Mouse (Mus musculus) CH12.LX (cell line): ENCODE data around the gene Hoxb8. TPM values are rescaled to one million over a fixed set of nuclear protein-coding genes. Genes with fewer than 3 reads are reported as not detected.

Experiments
- DNase-seq: peaks from one replicate; pipeline ENCODE4 v3.0.0-alpha.2; 2013; ENCODE audit errors: extremely low read depth
- H3K27ac ChIP-seq: 2 replicates; pipeline ENCODE4 v1.5.1; 2012; ENCODE audit warnings: low read depth, mild to moderate bottlenecking, control low read depth, moderate library complexity; ENCODE audit not compliant: insufficient read depth
- H3K27me3 ChIP-seq: replicated peaks from 2 replicates; pipeline ENCODE3; 2012; ENCODE audit warnings: inconsistent platforms
- H3K36me3 ChIP-seq, 2 experiments: replicated peaks in 1 of 2; 2 replicates each; pipeline versions ENCODE3 to v1.6.1; 2012; ENCODE audit warnings: inconsistent platforms in 1 of 2, low read length in 1 of 2, mild to moderate bottlenecking in 1 of 2, mixed read lengths in 1 of 2, moderate library complexity in 1 of 2; ENCODE audit not compliant: control insufficient read depth in 1 of 2, insufficient read depth in 1 of 2
- H3K4me1 ChIP-seq, 2 experiments: 2 replicates each; pipeline ENCODE4 v1.6.1; 2012; ENCODE audit warnings: inconsistent platforms in 1 of 2, moderate library complexity in 1 of 2; ENCODE audit not compliant: insufficient read depth in 2 of 2, control insufficient read depth in 1 of 2
- H3K4me2 ChIP-seq: 2 replicates; pipeline ENCODE4 v1.6.1; 2012; ENCODE audit warnings: low read depth, mild to moderate bottlenecking, control low read depth; ENCODE audit not compliant: poor library complexity, insufficient read depth, severe bottlenecking
- H3K4me3 ChIP-seq, 3 experiments: fragments of 150-350 bp in 1 of 3; sonication (generic) in 1 of 3; replicated peaks in 1 of 3; 2 replicates each; pipeline versions ENCODE3 to v1.5.1; 2011 to 2012; ENCODE audit warnings: low read depth in 2 of 3, low read length in 2 of 3, mild to moderate bottlenecking in 2 of 3, moderate library complexity in 2 of 3, control low read depth in 1 of 3, improper control_type of control experiment in 1 of 3, inconsistent platforms in 1 of 3, mixed read lengths in 1 of 3; ENCODE audit not compliant: poor library complexity in 1 of 3
- H3K79me2 ChIP-seq: replicated peaks from 2 replicates; pipeline ENCODE4 v1.6.1; 2012; ENCODE audit warnings: mild to moderate bottlenecking, moderate library complexity; ENCODE audit not compliant: control insufficient read depth, poor library complexity, insufficient read depth, severe bottlenecking; ENCODE audit errors: extremely low read depth
- H3K9ac ChIP-seq: 2 replicates; pipeline ENCODE4 v1.6.1; 2012; ENCODE audit warnings: low read depth, mild to moderate bottlenecking, control low read depth, moderate library complexity; ENCODE audit not compliant: insufficient read depth
- H3K9me3 ChIP-seq: replicated peaks from 2 replicates; pipeline ENCODE3; 2012; ENCODE audit warnings: low read length, inconsistent platforms, mixed read lengths
- CHD1 ChIP-seq: IDR thresholded peaks from 2 replicates; pipeline ENCODE4 v1.6.1; 2012; ENCODE audit warnings: low read depth, low read length, improper control_type of control experiment, inconsistent platforms
- CHD2 ChIP-seq: IDR thresholded peaks from 2 replicates; pipeline ENCODE4 v1.6.1; 2011; ENCODE audit warnings: low read length, improper control_type of control experiment
- ELF1 ChIP-seq: IDR thresholded peaks from 2 replicates; pipeline ENCODE4 v1.6.1; 2014; ENCODE audit warnings: low read depth, mild to moderate bottlenecking, inconsistent platforms, low read length, improper control_type of control experiment
- EP300 ChIP-seq: IDR thresholded peaks from 2 replicates; pipeline ENCODE4 v1.6.1; 2011; ENCODE audit warnings: low read length, improper control_type of control experiment
- GABPA ChIP-seq: IDR thresholded peaks from 2 replicates; pipeline ENCODE4 v1.6.1; 2012; ENCODE audit warnings: low read depth, low read length, improper control_type of control experiment, inconsistent platforms; ENCODE audit not compliant: insufficient replicate concordance
- JUND ChIP-seq: conservative IDR thresholded peaks from 2 replicates; pipeline ENCODE4 v1.6.1; 2011; ENCODE audit warnings: low read depth, low read length, improper control_type of control experiment
- MAX ChIP-seq: IDR thresholded peaks from 2 replicates; pipeline ENCODE4 v1.6.1; 2011; ENCODE audit warnings: low read length, improper control_type of control experiment
- PAX5 ChIP-seq: IDR thresholded peaks from 2 replicates; pipeline ENCODE4 v1.6.1; 2012; ENCODE audit warnings: low read length, inconsistent platforms, mixed read lengths
- SIN3A ChIP-seq: IDR thresholded peaks from 2 replicates; pipeline ENCODE4 v1.6.1; 2012; ENCODE audit warnings: low read length, improper control_type of control experiment, inconsistent platforms
- UBTF ChIP-seq: IDR thresholded peaks from 2 replicates; pipeline ENCODE4 v1.6.1; 2012; ENCODE audit warnings: low read depth, mild to moderate bottlenecking, inconsistent platforms, low read length, improper control_type of control experiment, moderate library complexity
- ZC3H11A ChIP-seq: IDR thresholded peaks from 2 replicates; pipeline ENCODE4 v1.6.1; 2012; ENCODE audit warnings: low read depth, mild to moderate bottlenecking, inconsistent platforms, low read length, improper control_type of control experiment
- ZKSCAN1 ChIP-seq: IDR thresholded peaks from 2 replicates; pipeline ENCODE4 v1.6.1; 2012; ENCODE audit warnings: low read depth, inconsistent platforms, low read length, improper control_type of control experiment, borderline replicate concordance
- dilution Hi-C: fragments of 300-500 bp; cut with MboI; formaldehyde crosslinking; loops from 2 replicates; pipeline ENCODE4 v1.14.3; 2020; ENCODE audit warnings: low sequenced_read_pairs; ENCODE audit not compliant: extremely low pct_unique_long_range_greater_than_20kb, extremely low pct_ligation_motif_present
- in situ Hi-C: fragments of 300-500 bp; cut with MboI; formaldehyde crosslinking; loops from 3 replicates; pipeline ENCODE4 v1.14.3; 2019; ENCODE audit warnings: low sequenced_read_pairs, low pct_ligation_motif_present, low pct_unique_long_range_greater_than_20kb, mixed read lengths
- polyA plus RNA-seq: library from polyadenylated mRNA; unstranded; fragments of >175 nt; gene quantifications from 2 replicates; pipeline ENCODE4 v1.2.1, GENCODE M21; 2012; ENCODE audit warnings: low read depth; ENCODE audit not compliant: insufficient read length
- total RNA-seq, 2 experiments: library from RNA; depleted of rRNA; stranded (reverse); fragments of 300-350 nt in 1 of 2; fragments of >200 nt in 1 of 2; gene quantifications; 2 replicates each; pipeline ENCODE4 v1.2.3; 2012 to 2014

Gene Hoxb8
- total and polyA plus RNA-seq, 3 experiments = not detected

DNA sequence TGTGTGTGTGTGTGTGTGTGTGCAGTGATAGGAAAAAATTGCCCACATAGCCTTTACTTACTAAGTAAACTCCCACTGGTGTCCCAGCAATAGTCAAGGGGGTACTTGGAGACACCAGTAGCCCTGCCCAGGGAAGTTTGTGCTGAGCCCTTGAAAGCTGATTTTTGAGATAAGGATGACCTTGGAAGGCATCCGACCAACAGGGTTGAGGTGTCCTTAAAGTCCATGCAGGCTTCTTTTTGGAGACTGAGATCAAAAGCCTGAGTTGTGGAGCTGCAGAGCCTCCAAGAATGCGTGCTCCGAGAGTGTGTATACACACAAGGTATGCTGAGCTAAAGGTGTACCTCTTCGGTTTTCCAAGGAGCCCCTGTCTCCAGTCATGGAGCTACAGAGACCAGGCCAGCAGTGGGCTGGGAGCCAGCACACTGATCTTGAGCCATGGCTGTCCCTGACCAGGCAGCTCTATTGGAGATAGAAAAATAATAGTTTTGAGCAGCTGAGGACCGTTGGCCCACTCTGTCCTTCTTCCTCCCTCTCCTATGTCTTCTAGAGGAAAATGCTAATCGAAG, 19.4 kb upstream of the Hoxb8 start:
- H3K4me2 ChIP-seq = no peak overlapping the region

DNA sequence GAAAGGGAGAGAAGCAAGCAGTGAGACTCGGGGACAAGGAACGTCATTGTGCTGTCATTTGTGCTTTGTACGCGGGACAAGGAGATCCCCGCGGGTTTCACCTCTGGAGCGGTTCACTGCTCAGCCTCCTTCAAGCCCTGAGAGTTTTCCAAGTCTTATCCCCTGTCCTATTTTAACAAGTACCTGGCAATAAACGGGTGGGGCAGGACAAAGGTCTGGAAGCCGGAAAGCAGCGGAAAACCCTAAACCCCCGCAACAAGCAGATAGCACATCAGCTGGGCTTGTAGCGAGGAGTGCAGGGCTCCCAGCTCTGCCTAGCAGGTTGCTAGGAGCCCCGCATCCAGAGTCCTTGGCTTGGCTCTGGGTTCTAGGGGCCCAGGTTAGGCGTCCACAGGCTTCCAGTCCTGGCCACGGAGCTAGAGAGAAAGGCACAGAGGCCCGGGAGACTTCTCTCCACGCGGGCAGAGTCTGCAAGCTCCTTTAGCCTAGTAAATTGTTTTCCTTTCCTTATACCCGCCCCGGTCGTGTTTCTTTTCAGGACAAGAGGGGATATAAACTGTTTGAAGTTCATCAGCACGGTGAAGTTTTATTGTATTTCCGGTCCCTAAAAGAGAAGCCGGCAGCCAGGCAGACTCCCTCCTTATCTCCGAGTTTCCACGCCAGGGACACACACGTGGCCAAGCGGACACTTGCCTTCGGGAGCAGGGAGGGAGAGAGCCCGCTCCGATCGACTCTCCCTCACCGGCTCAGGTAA, 17.9 kb upstream of the Hoxb8 start:
- in situ Hi-C loops = no loop called here
- H3K36me3 ChIP-seq = no peaks in the 10 kb centered on the region
- no peak overlapping the region for H3K9ac ChIP-seq
- DNase-seq = no peak
- no peaks in the 10 kb centered on the region for H3K9me3 ChIP-seq
- no peak for TF ChIP-seq SIN3A
- peaks cover 0 to 7% of the 10 kb centered on the region in 2 experiments; a peak in 1 of 4 replicates for H3K4me1 ChIP-seq
- dilution Hi-C loops = no loop called here
- H3K79me2 ChIP-seq = no peaks in the 10 kb centered on the region
- no peak overlapping the region for H3K4me3 ChIP-seq
- no peak overlapping the region for H3K4me2 ChIP-seq
- H3K27me3 ChIP-seq = peaks cover 92% of the 10 kb centered on the region
- no peak overlapping the region for H3K27ac ChIP-seq

More for the DNA sequence above, 19.4 kb upstream of the Hoxb8 start:
- Histone ChIP-seq H3K4me3 (no peak overlapping the region), H3K36me3 (no peaks in the 10 kb centered on the region), H3K27ac (no peak overlapping the region), H3K27me3 (peaks cover 91% of the 10 kb centered on the region), H3K9ac (no peak overlapping the region), H3K79me2 (no peaks in the 10 kb centered on the region), H3K4me1 (peaks cover 7 to 17% of the 10 kb centered on the region in 2 experiments; a peak in 3 of 4 replicates), H3K9me3 (no peaks in the 10 kb centered on the region)
- DNase-seq = no peak
- dilution Hi-C loops = no loop called here
- in situ Hi-C loops = no loop called here
- TF ChIP-seq CHD1 = no peak
- TF ChIP-seq, all 38 proteins: peak for 0

DNA sequence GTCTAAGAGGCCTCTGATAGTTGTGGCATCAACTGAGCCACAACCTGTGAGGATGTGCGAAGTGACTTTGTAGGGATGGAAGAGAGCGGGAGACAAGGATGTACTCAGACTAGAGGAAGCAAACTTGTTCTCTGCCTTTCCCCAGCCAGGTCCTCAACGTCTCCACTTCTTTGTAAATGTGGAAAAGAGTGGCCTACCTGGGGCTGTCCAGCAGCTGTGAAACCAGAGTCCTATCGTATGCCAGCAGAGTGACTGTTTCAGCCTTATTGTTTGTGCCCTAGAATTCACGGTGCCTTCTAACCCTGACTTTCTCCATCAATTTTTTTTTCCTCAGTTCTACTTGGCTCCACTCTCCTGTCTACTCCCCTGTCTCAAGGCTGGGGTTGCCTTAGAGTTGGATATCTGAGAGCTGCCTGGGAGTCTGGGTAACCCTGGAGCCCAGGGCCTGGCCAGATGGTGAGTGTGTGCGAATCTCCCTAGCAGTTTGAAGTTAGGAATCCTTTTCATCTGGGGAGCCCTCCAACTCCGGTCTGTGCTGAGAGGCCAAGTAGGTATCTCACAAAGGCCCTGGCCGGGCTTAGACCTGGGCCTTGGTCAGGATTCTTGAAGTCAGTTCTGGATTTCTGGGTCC, 17.2 kb upstream of the Hoxb8 start:
- TF ChIP-seq SIN3A = no peak
- TF ChIP-seq UBTF = no peak
- TF ChIP-seq GABPA = no peak
- no peak for TF ChIP-seq CHD2
- no peak for TF ChIP-seq JUND
- TF ChIP-seq ZKSCAN1 = no peak
- no peak for TF ChIP-seq PAX5
- no peak for TF ChIP-seq EP300
- TF ChIP-seq ELF1 = no peak
- no peak for TF ChIP-seq ZC3H11A
- TF ChIP-seq MAX = no peak
- no peak for DNase-seq
- Histone ChIP-seq H3K36me3 (no peaks in the 10 kb centered on the region), H3K4me1 (0 out of 4 replicates have a peak, but pooled peaks cover 0 to 3% of the 10 kb centered on the region in 2 experiments), H3K4me2 (no peak overlapping the region), H3K4me3 (no peak overlapping the region), H3K9ac (no peak overlapping the region), H3K27me3 (peaks cover 93% of the 10 kb centered on the region), H3K79me2 (no peaks in the 10 kb centered on the region), H3K9me3 (no peaks in the 10 kb centered on the region), H3K27ac (no peak overlapping the region)
- dilution Hi-C loops (no loop called here), in situ Hi-C loops (no loop called here)
